Comparison of ENCODE assay signal across 9 mouse cellular contexts in the genomic region with DNA sequence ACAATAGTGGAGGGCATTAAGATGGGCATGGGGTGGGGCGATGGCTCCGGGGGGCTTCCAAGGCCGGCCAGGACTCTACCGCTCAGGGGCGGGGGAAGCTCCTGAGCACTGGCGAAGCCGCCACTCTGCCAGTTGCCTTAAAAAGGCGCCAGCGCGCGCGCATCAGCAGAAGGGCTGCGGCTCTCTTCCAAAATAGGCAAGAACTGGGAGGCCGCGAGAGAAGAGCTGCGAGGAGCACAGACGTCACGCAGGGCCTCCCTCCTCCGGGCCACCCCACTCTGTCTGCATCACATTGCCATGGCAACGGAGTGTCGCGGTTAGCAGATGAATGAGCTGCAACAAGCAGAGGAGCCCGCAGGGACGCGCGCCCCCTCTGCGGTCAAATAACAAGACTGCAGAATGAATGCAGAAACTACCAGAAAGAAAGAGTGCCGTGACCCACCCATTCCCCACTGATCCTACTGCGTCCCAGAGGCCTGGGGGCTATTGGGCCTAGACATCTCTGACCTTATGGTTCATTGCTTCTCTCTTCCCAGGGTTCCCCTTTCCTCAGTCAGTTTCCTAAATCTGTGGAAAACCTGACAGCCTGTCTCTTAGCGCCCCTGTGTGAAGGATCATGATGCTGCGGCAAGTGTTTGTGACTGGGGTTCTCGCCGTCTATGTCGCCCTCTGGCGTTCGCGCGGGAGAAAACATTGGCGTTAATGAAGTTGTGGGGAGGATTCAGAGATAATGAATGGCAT. TPM values are rescaled to one million over a fixed set of nuclear protein-coding genes. Genes with fewer than 3 reads are reported as not detected.
DNase-seq lines count a peak whose midpoint lies in the region; ATAC-seq lines count a peak whose summit lies in the region.
"Had no signal": no experiment of that assay in that cellular context is flagged by ENCODE, and none has a peak within 500 bp of the region (broad histone marks: within the 10 kb centered on the region; RNA-seq: fewer than 3 reads in every experiment).

No protein-coding gene starts in this region.

- peak overlapping the region; percentile 87 for H3K27ac ChIP-seq in hindbrain, embryonic 12.5 days
- H3K27ac ChIP-seq: macrophage had no signal

- H3K4me2 ChIP-seq in hindbrain, embryonic 12.5 days (replicated peaks) = peak overlapping the region; percentile 64

- H3K4me3 ChIP-seq in hindbrain, embryonic 12.5 days = peak overlapping the region; percentile 27

- peaks cover 15% of the 10 kb centered on the region for H3K27me3 ChIP-seq in hindbrain, embryonic 12.5 days

- peak; percentile 98 for ATAC-seq in hindbrain, embryonic 12.5 days (ENCODE audit: low FRiP score)

- peak; percentile 90 for DNase-seq in MN1 (ENCODE audit: low spot score)
- peak; percentile 92 for DNase-seq in cerebellum, adult 9-10 months
- DNase-seq in frontal cortex, adult 2 months (ENCODE audit: extremely low spot score in 1 of 2, low spot score in 1 of 2) = peak; percentile 97
- peak; percentile 89 to 94 for DNase-seq in layer of hippocampus, postnatal 14 days (ENCODE audit: low spot score in 2 of 2)
- peak; percentile 76 for DNase-seq in lung, postnatal 14 days
- DNase-seq in retina, adult 2 months (ENCODE audit: low read depth, low spot score) = peak; percentile 66
- peak; percentile 89 for DNase-seq in thymus, postnatal 14 days

- peaks cover 7% of the 10 kb centered on the region for H3K4me1 ChIP-seq in hindbrain, embryonic 12.5 days

- WGBS in hindbrain, embryonic 12.5 days = 1% methylated on average over 39 of the region's 39 CpGs

- H3K9ac ChIP-seq in hindbrain, embryonic 12.5 days = peak overlapping the region; percentile 53

- H3K9me3 ChIP-seq in hindbrain, embryonic 12.5 days (replicated peaks) = 0 out of 2 replicates have a peak, but pooled peaks cover 8% of the 10 kb centered on the region

- H3K36me3 ChIP-seq in hindbrain, embryonic 12.5 days = no peaks in the 10 kb centered on the region

RNA-seq across cellular contexts. Expression of a gene that starts 11.7 kb away (rescaled TPM):
- polyA plus RNA-seq in frontal cortex, adult 2 months (2012; rRNA removed) = 19.8 and 36.8 TPM in 2 replicates
- polyA plus RNA-seq in hindbrain, embryonic 12.5 days (2016; fragmentation: Nextera tagmentation; extraction: Ambion mirVana) = 0.08 and 0.10 TPM in 2 replicates
- 10 to 100 TPM in 1 of 2 experiments, 1 to 10 TPM in 1; 5.1 to 10.5 TPM for total RNA-seq in layer of hippocampus, postnatal 14 days (2021)

RNA-seq across cellular contexts. Expression of a gene that starts 21.8 kb away (rescaled TPM):
- polyA plus RNA-seq in frontal cortex, adult 2 months (2012; rRNA removed) = 23.2 and 26.5 TPM in 2 replicates
- polyA plus RNA-seq in hindbrain, embryonic 12.5 days (2016; fragmentation: Nextera tagmentation; extraction: Ambion mirVana) = 5.3 and 7.2 TPM in 2 replicates
- 10 to 100 TPM; 16.8 to 17.3 TPM for total RNA-seq in layer of hippocampus, postnatal 14 days (2021)

RNA-seq across cellular contexts. Expression of a gene that starts 36.8 kb away (rescaled TPM):
- 96.1 and 97.4 TPM in 2 replicates for polyA plus RNA-seq in frontal cortex, adult 2 months (2012; rRNA removed)
- 43.8 and 48.7 TPM in 2 replicates for polyA plus RNA-seq in hindbrain, embryonic 12.5 days (2016; fragmentation: Nextera tagmentation; extraction: Ambion mirVana)
- total RNA-seq in layer of hippocampus, postnatal 14 days (2021) = 100 to 1,000 TPM; 124 to 127 TPM

RNA-seq across cellular contexts. Expression of a gene that starts 36.9 kb away (rescaled TPM):
- 4.4 and 5.4 TPM in 2 replicates for polyA plus RNA-seq in frontal cortex, adult 2 months (2012; rRNA removed)
- 2.5 and 4.0 TPM in 2 replicates for polyA plus RNA-seq in hindbrain, embryonic 12.5 days (2016; fragmentation: Nextera tagmentation; extraction: Ambion mirVana)
- total RNA-seq in layer of hippocampus, postnatal 14 days (2021) = 10 to 100 TPM in 1 of 2 experiments, 1 to 10 TPM in 1; 5.9 to 10.6 TPM

RNA-seq across cellular contexts. Expression of a gene that starts 39.3 kb away (rescaled TPM):
- polyA plus RNA-seq in frontal cortex, adult 2 months (2012; rRNA removed) = 32.4 and 32.5 TPM in 2 replicates
- 56.9 and 61.2 TPM in 2 replicates for polyA plus RNA-seq in hindbrain, embryonic 12.5 days (2016; fragmentation: Nextera tagmentation; extraction: Ambion mirVana)
- total RNA-seq in layer of hippocampus, postnatal 14 days (2021) = 10 to 100 TPM; 10.8 to 12.9 TPM

Comparison
In these comparisons a context has a peak if more than half of its experiments do, and no peak if none do; other contexts are left out.
1. Peak in every context shown above with its lines: DNase-seq, ATAC-seq, H3K4me3 ChIP-seq and H3K27ac ChIP-seq.
2. RNA of a gene that starts 11.7 kb away (polyA plus RNA-seq): 19.8 to 36.8 TPM in frontal cortex, adult 2 months; 0.08 to 0.10 TPM in hindbrain, embryonic 12.5 days; every median in the first group is over 10 times any median in the second.